Mouse (Mus musculus) splenic B cell, adult 2 months (primary cell): ENCODE data around the gene Tmed4.
"Not testable (repeated sequence)": the region's sequence is repeated elsewhere in the genome, so short reads cannot be mapped to it uniquely, and the experiment has no call there.

ENCODE experiments used
- DNase-seq: peaks from one replicate; pipeline ENCODE4 v3.0.0-alpha.2; 2011; ENCODE audit warnings: low read depth, low spot score
- H3K27me3 ChIP-seq: 2 replicates; pipeline ENCODE4 v1.6.1; 2012; ENCODE audit warnings: mild to moderate bottlenecking, low read length, moderate library complexity, mixed read lengths; ENCODE audit not compliant: control insufficient read depth, poor library complexity, insufficient read depth, severe bottlenecking
- H3K36me3 ChIP-seq: 2 replicates; pipeline ENCODE4 v1.6.1; 2012; ENCODE audit warnings: mild to moderate bottlenecking, low read length, moderate library complexity, mixed read lengths; ENCODE audit not compliant: control insufficient read depth, poor library complexity, insufficient read depth, severe bottlenecking

The Tmed4 gene

DNA sequence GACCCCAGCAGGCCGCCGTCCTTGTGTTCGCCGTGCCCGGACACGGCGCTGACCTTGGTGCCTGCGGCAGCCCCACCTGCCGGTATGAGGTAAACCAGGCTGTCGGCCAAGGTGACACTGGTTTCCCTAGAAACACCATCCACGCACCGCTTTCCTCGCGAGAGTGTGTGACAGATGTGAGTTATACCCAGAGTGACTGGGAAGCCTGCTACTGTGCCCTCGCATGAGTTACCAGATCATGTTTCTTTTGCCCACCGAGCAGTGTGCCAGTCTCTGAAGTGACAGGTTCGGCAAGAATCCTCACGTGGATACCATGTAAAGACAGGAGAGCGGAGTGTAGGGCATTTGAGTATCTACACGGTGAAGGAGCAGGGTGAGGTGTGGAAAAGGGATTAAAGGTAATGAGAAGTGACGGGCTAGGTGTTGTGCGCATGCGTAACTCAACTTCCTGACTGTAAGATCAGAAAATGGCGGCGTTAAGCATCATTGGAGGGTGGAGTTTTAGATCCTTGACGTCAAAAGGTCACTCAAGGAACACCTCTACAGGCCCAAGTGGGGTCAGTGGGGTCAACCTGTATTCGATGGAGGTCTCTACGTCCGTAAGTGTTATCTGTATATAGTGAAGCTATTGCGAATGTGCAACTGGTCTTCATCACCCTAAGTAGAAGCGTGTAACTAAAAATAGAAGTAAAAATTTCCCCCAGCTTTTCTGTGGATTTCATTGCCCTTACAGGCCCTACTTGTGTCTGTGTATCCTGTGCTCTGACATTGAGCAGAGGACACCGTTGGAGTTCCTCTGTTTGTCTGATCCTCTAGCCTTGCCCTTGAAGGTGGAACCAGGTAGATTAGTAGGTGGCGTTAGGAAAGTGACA is 17.7 kb upstream of the Tmed4 start:
- H3K36me3 ChIP-seq = no peaks in the 10 kb centered on the region; the same call in 1 of the 2 replicates
- no peaks in the 10 kb centered on the region for H3K27me3 ChIP-seq
- DNase-seq = peak; percentile 91

DNA sequence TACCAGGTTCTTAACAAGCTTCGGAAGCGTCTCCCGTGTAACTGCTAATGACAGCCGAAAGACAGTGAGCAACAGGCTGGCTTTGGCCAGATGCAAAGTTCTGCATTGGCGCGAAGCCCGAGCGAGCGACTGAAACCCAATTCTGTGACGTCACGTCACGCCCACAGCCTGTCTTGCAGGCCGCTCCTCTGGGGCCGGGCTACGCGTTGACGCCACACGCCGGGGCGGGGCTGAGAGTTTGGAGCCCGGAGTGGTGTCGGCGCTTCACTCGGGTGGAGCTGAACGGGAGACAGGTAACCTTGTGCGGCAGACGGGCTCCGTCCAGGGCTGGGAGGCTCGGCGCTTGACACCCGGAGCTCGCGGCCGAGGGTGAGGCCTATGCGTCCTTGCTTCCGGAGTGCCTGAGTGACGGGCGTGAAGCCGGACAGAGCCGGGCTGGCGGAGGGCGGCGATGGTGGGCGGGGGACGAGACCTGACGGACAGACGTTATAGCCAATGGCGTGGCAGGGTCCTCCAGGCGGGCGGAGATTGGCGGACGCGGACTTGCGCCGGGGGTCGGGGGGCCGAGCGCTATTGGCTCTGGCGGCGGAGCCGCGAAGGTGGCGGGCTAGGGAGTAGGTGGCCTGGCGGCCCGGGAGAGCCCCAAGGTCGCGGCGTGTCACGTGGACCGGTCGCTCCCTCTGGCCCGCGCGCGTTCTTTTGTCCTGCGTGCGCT is 16.9 kb upstream of the Tmed4 start, which contains the start of gene Ogdh:
TSS of gene Ogdh (plus strand) at position 233 of the 715 bp plus-strand sequence.
- peak; percentile 99 for DNase-seq
- Histone ChIP-seq H3K27me3 (no peaks in the 10 kb centered on the region), H3K36me3 (no peaks in the 10 kb centered on the region)

GRCm38 (mm10) chr11:6290883-6291282 is 16.2 kb upstream of the Tmed4 start:
- Histone ChIP-seq H3K27me3 (no peaks in the 10 kb centered on the region), H3K36me3 (no peaks in the 10 kb centered on the region)
- no peak for DNase-seq

DNA sequence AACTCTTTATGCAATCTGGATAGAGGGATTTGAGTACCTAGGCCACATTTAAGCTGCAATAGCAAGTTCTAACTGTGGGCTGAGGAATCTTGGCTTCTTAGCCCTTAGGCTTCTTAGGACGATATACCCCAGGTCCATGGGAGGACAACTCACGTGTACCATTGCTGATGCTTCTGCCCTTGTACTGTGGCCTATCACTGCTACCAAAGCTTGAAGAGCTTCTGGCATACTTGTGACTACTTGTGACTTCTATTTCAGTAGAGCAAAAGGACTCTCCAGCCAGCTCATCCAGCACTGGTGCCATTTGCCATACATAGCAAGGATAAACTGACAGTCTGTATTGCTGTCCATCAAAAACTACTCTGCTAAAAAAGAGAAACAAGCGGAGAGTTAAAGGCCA is 15.5 kb upstream of the Tmed4 start:
- no peaks in the 10 kb centered on the region for H3K36me3 ChIP-seq
- no peak for DNase-seq
- H3K27me3 ChIP-seq = no peaks in the 10 kb centered on the region

DNA sequence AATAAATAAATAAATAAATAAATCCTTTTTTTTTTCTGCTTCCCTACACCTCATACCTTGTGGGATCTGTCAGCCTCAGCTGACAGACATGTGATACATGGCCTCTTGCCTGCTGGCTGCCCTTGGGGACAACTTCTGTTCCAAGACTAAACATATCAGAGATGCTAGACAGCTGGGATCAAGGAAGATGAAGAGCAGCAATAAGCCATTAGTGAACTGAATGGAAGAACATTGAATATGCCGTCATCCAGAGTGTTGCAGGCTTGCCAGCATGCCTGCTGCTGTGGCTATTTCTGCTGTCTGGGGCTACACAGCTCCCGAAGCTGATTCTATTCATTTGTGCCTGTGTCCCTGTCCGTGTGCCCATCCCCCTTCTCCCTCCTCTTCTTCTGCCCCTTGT is 8.3 kb upstream of the Tmed4 start:
- DNase-seq = no peak
- Histone ChIP-seq H3K27me3 (no peaks in the 10 kb centered on the region), H3K36me3 (no peaks in the 10 kb centered on the region)

- H3K36me3 ChIP-seq = peaks cover 2% of the 10 kb centered on the region
- no peak for DNase-seq
- H3K27me3 ChIP-seq = no peaks in the 10 kb centered on the region
Observed at GRCm38 (mm10) chr11:6276466-6276865, 1.8 kb upstream of the Tmed4 start.

DNA sequence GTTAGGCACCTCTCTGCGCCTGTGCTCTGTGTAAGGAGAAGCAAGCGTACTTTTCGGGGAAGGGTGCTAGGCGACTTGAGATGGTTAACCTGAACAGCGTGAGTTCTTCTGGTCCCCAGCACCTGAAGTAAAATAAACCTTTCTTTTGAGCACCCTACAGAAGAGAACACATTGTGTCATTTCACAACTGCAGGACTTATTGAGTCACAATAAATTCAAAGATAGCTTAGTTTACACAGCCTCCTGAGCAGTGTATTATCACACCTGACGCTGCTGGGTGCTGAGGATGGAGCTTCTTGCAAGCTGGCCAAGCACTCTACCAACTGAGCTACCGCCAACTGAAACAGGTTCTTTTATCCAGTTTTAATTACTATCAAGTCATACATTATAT is 419 bp upstream of the Tmed4 start:
- H3K27me3 ChIP-seq = no peaks in the 10 kb centered on the region
- no peak for DNase-seq
- H3K36me3 ChIP-seq = peaks cover 7% of the 10 kb centered on the region

DNA sequence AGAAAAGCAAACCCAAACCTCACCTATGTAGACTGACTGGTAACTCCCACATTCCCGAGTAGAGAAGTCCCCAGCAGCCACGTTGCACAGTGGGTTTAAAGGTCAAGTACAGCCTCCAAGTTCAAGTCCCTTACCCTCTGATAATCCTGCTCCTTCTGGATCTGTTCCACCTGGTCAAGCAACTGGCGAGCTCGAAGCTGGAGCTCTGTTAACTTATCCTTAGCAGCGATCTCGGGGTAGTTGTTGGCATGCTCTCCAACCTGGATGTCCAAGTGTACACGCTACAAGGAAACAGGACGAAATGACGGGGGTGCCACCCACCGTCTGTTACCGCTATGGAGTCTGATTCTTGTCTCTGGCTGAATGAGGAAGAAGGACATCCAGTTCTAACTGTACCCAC is 1.1 kb downstream of the Tmed4 start:
- no peak for DNase-seq
- Histone ChIP-seq H3K36me3 (peaks cover 7% of the 10 kb centered on the region), H3K27me3 (no peaks in the 10 kb centered on the region)

DNA sequence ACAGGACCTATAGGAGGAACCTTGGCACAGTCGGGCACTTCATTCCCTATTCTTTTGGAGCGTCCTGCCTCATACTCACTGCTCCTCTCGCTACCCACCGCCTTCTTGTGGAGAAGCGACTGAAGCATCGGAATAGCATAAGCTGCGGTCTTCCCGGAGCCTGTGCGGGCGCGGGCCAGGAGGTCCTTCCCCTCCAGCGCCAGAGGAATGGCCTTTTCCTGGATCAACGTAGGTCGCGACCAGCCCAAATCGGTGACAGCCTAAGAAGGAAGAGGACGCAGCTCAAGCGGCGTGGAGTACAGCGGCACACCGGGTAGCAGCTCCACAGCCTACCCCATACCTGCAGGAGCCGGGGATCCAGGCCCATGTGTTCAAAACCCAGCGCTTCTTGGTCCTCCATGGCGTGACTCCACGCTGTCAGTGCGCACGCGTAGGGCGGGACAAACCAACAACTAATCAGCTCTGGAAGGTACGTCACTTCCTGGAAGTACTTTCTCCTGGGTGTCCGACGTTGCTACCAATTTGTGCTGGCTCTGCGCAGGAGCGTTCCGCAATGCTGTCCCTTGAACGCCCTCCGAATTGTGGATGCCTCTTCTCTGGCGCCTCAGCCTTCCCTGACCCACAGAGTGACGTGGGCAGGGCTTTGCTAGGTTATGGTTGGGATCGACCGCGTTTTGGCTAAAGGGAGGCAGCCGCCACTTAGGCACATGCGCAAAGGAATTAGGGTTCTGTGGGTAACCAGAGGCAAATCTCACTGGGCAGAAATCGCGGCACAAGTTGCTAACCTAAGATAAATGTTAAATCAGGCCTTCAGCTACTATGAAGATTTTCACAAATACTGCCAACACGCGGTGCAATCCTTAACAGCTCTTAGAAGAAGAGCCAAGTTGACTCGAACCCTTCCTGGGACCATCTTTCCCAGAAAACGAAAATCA is 7.1 kb downstream of the Tmed4 start, which contains the start of gene Ddx56:
TSS of gene Ddx56 (minus strand) at position 453 of the 935 bp plus-strand sequence.
- H3K27me3 ChIP-seq = no peaks in the 10 kb centered on the region
- peak; percentile 96 for DNase-seq
- peaks cover 18% of the 10 kb centered on the region; the same call in 1 of the 2 replicates for H3K36me3 ChIP-seq

DNA sequence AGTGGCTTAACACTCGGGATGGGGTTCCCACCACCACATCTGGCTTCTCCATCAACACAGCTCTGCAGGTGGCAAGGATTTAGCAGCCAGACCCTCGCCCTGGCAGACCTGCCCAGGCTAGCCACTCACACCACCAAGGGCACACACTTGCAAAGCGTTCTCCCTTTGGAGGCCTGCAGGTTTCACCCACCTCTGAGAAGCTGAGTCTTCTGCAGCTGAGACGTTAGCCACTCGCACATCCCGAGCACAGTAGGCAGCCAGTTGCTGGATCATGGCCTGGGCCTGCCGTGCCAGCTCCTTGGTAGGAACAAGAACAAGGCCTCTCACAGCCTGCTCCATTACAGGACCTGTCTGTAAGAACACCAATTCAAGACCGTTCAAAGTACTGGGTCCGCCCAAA is 8.0 kb downstream of the Tmed4 start:
- no peak for DNase-seq
- Histone ChIP-seq H3K36me3 (peaks cover 18% of the 10 kb centered on the region), H3K27me3 (no peaks in the 10 kb centered on the region)

- peak; percentile 83 for DNase-seq
- Histone ChIP-seq H3K36me3 (peaks cover 12% of the 10 kb centered on the region), H3K27me3 (no peaks in the 10 kb centered on the region)
Observed at GRCm38 (mm10) chr11:6261434-6262082, 13.1 kb downstream of the Tmed4 start.

DNA sequence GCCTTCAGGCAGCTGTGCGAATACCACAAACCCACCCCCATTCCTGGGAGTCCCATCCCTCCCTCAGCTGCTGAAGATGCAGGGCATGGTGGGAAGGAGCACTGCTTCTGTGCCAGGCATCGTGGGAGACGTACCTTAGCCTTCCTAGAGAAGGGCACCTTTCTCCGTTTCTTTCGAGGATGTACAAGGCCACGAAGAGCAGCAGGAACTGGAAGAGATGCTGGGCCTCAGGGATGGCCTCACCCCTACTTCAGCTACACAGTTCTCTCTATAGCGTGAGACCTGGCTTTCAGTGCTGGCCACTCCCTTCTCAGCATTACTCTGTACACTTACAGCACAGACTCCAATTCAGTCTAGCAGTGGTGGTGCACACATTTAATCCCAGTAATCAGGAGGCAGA is 15.3 kb downstream of the Tmed4 start:
- no peak for DNase-seq
- Histone ChIP-seq H3K27me3 (no peaks in the 10 kb centered on the region), H3K36me3 (peaks cover 8% of the 10 kb centered on the region)

DNA sequence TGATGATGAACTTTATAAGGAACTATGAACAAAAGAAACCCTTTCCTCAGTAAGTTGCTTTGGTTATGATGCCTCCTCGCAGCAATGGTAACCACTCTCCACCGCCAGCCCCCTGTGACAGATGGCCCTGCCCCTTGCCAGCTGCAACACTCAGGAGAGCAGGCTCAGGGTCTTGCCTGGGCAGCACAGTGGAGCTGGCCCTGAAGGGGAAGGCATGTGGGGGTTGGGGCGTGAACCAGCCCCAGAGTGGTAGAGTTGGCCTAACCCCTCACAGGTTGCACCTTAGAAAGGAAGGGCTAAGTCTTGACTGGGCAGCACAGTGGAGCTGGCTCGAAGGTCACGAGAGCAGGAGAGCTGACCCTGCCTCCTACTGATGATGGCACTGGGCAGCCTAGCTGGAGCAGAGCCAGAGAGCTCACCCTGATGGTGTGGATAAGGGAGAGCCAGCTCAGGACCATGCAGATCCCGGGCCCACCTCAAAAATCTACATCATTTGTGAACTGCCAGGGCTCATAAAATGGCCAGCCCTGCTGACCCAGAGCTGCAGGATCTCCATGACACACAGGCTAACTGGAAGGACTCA is 18.1 kb downstream of the Tmed4 start:
- no peak for DNase-seq
- H3K36me3 ChIP-seq = no peaks in the 10 kb centered on the region; the same call in 1 of the 2 replicates
- no peaks in the 10 kb centered on the region for H3K27me3 ChIP-seq

GRCm38 (mm10) chr11:6254602-6255001 is 20.1 kb downstream of the Tmed4 start:
- H3K36me3 ChIP-seq, DNase-seq, H3K27me3 ChIP-seq: not testable (repeated sequence)
